Mouse (Mus musculus): ENCODE measurements at regions not wholly inside any gene's neighbourhood (a gene's known extent, or its start where the extent isn't known, plus 50 kb on each side); places are given as distances from the start of the nearest gene placed in this dataset.
A peak's percentile ranks its signal among the peaks of the same experiment; 100 is the strongest.

GRCm38 (mm10) chr15:63397485-63397884 is 447.5 kb downstream of the Gsdmc2 start:
- Histone ChIP-seq H3K36me3 (ENCODE audit: control insufficient read depth, insufficient read depth, low read length) (no peaks in the 10 kb centered on the region), H3K9ac (ENCODE audit: low read depth, low read length) (no peak overlapping the region), H3K4me2 (ENCODE audit: low read length) (no peak overlapping the region), H3K27ac (ENCODE audit: low read depth, low read length) (no peak overlapping the region), H3K4me1 (ENCODE audit: control insufficient read depth, insufficient read depth, low read depth, low read length) (no peaks in the 10 kb centered on the region), H3K9me3 (ENCODE audit: control insufficient read depth, low read length) (no peaks in the 10 kb centered on the region), H3K4me3 (ENCODE audit: low read length) (no peak overlapping the region), H3K27me3 (replicated peaks; ENCODE audit: control insufficient read depth, insufficient read depth, low read length) (no peaks in the 10 kb centered on the region)
- 94% methylated on average over 3 of the region's 3 CpGs for WGBS
- no peak for ATAC-seq

- 89% methylated on average over 2 of the region's 2 CpGs for WGBS
Observed at GRCm38 (mm10) chr15:63377258-63377657, 467.7 kb downstream of the Gsdmc2 start.

DNA sequence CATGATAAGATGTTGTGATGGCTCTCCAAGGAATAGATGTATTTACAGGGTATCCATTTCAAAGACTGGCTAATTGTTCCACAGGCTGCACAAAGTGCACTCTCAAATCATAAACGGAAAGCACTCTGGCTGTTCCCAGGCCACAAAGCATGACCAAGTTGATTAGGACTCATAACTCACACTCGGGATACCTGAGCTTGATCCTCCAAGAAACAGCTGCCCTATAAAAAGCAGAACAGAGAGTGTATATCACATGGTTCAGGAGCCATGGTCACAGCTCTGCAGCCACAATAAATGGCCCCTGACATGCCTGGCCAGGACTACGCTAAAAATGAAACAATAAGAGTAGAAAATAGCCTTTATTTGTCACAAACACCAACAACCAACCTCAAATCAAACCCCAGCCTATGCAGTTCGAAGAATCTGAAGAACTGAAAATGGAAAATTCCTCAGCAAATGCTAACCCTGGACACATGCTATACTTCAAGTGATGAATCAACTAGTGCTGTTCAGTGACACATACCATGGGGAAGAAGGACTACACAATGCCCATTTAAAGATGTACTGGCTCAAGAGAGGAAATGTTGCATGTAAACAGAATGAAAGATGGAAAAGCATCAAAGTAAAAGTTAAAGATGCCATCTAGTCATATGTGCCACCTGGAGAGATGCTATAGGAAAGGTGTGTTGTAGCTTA is 473.5 kb downstream of the Gsdmc2 start:
- H3K27ac ChIP-seq (ENCODE audit: low read depth, low read length), result no peak overlapping the region
- no peak overlapping the region for H3K9ac ChIP-seq (ENCODE audit: low read depth, low read length)
- no peaks in the 10 kb centered on the region for H3K27me3 ChIP-seq (replicated peaks; ENCODE audit: control insufficient read depth, insufficient read depth, low read length)
- H3K36me3 ChIP-seq (ENCODE audit: control insufficient read depth, insufficient read depth, low read length), result no peaks in the 10 kb centered on the region
- H3K4me1 ChIP-seq (ENCODE audit: control insufficient read depth, insufficient read depth, low read depth, low read length), result no peaks in the 10 kb centered on the region
- WGBS, result 78% methylated on average over 4 of the region's 4 CpGs
- H3K4me2 ChIP-seq (ENCODE audit: low read length), result no peak overlapping the region
- no peak for ATAC-seq
- no peak overlapping the region for H3K4me3 ChIP-seq (ENCODE audit: low read length)
- no peaks in the 10 kb centered on the region for H3K9me3 ChIP-seq (ENCODE audit: control insufficient read depth, low read length)

More at GRCm38 (mm10) chr15:63377258-63377657, 467.7 kb downstream of the Gsdmc2 start:
- Histone ChIP-seq H3K9me3 (ENCODE audit: control insufficient read depth, low read length) (no peaks in the 10 kb centered on the region), H3K4me1 (ENCODE audit: control insufficient read depth, insufficient read depth, low read depth, low read length) (no peaks in the 10 kb centered on the region), H3K36me3 (ENCODE audit: control insufficient read depth, insufficient read depth, low read length) (no peaks in the 10 kb centered on the region), H3K4me3 (ENCODE audit: low read length) (no peak overlapping the region), H3K9ac (ENCODE audit: low read depth, low read length) (no peak overlapping the region), H3K4me2 (ENCODE audit: low read length) (no peak overlapping the region), H3K27ac (ENCODE audit: low read depth, low read length) (no peak overlapping the region), H3K27me3 (replicated peaks; ENCODE audit: control insufficient read depth, insufficient read depth, low read length) (no peaks in the 10 kb centered on the region)
- no peak for ATAC-seq

- Histone ChIP-seq H3K36me3 (ENCODE audit: control insufficient read depth, insufficient read depth, low read length) (no peaks in the 10 kb centered on the region), H3K27ac (ENCODE audit: low read depth, low read length) (no peak overlapping the region), H3K4me3 (ENCODE audit: low read length) (no peak overlapping the region), H3K9me3 (ENCODE audit: control insufficient read depth, low read length) (no peaks in the 10 kb centered on the region), H3K27me3 (replicated peaks; ENCODE audit: control insufficient read depth, insufficient read depth, low read length) (no peaks in the 10 kb centered on the region), H3K4me1 (ENCODE audit: control insufficient read depth, insufficient read depth, low read depth, low read length) (no peaks in the 10 kb centered on the region), H3K9ac (ENCODE audit: low read depth, low read length) (no peak overlapping the region), H3K4me2 (ENCODE audit: low read length) (no peak overlapping the region)
- no peak for ATAC-seq
- 95% methylated on average over 1 of the region's 1 CpGs for WGBS
Observed at GRCm38 (mm10) chr15:63364473-63364872, 480.5 kb downstream of the Gsdmc2 start.

DNA sequence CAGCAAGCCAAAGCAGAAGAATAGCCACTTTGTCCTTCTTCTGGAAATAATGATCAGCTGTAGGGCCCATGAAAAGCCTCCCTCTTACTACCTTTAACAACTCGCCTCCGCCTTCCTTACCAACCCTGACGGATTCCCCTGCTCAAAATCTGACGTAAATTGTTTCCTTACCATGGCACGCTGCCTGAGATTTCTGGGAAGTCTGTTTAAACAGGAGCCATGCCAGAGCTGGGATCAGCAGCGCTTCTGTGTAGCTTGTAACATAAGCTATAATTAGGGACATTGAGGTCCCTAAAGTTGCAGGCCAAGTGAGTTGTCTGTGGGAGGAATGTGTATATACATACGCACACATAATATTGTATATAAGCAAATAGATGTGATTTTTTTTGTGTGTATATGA is 484.6 kb downstream of the Gsdmc2 start:
- no peak overlapping the region for H3K9ac ChIP-seq (ENCODE audit: low read depth, low read length)
- no peak overlapping the region for H3K27ac ChIP-seq (ENCODE audit: low read depth, low read length)
- no peak overlapping the region for H3K4me3 ChIP-seq (ENCODE audit: low read length)
- H3K4me1 ChIP-seq (ENCODE audit: control insufficient read depth, insufficient read depth, low read depth, low read length), result no peaks in the 10 kb centered on the region
- H3K4me2 ChIP-seq (ENCODE audit: low read length), result no peak overlapping the region
- H3K36me3 ChIP-seq (ENCODE audit: control insufficient read depth, insufficient read depth, low read length), result no peaks in the 10 kb centered on the region
- 76% methylated on average over 7 of the region's 7 CpGs for WGBS
- ATAC-seq, result no peak
- no peaks in the 10 kb centered on the region for H3K9me3 ChIP-seq (ENCODE audit: control insufficient read depth, low read length)
- H3K27me3 ChIP-seq (replicated peaks; ENCODE audit: control insufficient read depth, insufficient read depth, low read length), result no peaks in the 10 kb centered on the region

- Histone ChIP-seq H3K4me1 (ENCODE audit: control insufficient read depth, insufficient read depth, low read depth, low read length) (no peaks in the 10 kb centered on the region), H3K9ac (ENCODE audit: low read depth, low read length) (no peak overlapping the region), H3K4me3 (ENCODE audit: low read length) (no peak overlapping the region), H3K27ac (ENCODE audit: low read depth, low read length) (no peak overlapping the region), H3K9me3 (ENCODE audit: control insufficient read depth, low read length) (no peaks in the 10 kb centered on the region), H3K27me3 (replicated peaks; ENCODE audit: control insufficient read depth, insufficient read depth, low read length) (no peaks in the 10 kb centered on the region), H3K4me2 (ENCODE audit: low read length) (no peak overlapping the region), H3K36me3 (ENCODE audit: control insufficient read depth, insufficient read depth, low read length) (no peaks in the 10 kb centered on the region)
- no peak for ATAC-seq
- whole genome bisulfite sequencing, result 80% methylated on average over 2 of the region's 2 CpGs
Observed at GRCm38 (mm10) chr15:63341730-63342129, 503.2 kb downstream of the Gsdmc2 start.

GRCm38 (mm10) chr15:63340322-63341060 is 504.5 kb downstream of the Gsdmc2 start:
- WGBS, result 38% methylated on average over 6 of the region's 6 CpGs
- no peak overlapping the region for H3K4me3 ChIP-seq (ENCODE audit: low read length)

DNA sequence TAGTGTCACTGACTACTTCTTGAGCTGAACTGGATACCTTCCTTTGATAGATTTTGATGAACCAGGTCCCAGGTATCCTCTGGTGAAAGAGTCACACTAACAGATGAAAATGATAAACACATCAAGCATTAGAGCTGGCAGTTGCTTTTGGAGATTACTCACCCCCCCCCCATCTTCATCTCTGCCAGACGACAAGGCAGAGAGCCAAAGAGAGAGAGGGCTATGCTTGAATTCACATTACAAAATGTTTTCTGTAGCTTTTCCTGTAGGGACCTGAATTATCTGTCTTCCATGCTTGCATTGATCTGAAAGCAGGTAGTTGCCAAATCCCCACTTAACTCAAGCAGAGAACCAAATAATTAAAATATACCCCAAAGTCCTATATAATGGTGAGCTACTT is 525.3 kb downstream of the Gsdmc2 start:
- Histone ChIP-seq H3K4me1 (ENCODE audit: control insufficient read depth, insufficient read depth, low read depth, low read length) (no peaks in the 10 kb centered on the region), H3K4me3 (ENCODE audit: low read length) (no peak overlapping the region), H3K36me3 (ENCODE audit: control insufficient read depth, insufficient read depth, low read length) (no peaks in the 10 kb centered on the region), H3K4me2 (ENCODE audit: low read length) (no peak overlapping the region), H3K9ac (ENCODE audit: low read depth, low read length) (no peak overlapping the region), H3K27me3 (replicated peaks; ENCODE audit: control insufficient read depth, insufficient read depth, low read length) (no peaks in the 10 kb centered on the region), H3K9me3 (ENCODE audit: control insufficient read depth, low read length) (no peaks in the 10 kb centered on the region), H3K27ac (ENCODE audit: low read depth, low read length) (no peak overlapping the region)
- WGBS, result 33% methylated on average over 1 of the region's 1 CpGs
- no peak for ATAC-seq

More at GRCm38 (mm10) chr15:63340322-63341060, 504.5 kb downstream of the Gsdmc2 start:
- H3K4me2 ChIP-seq (ENCODE audit: low read length), result no peak overlapping the region
- no peaks in the 10 kb centered on the region for H3K36me3 ChIP-seq (ENCODE audit: control insufficient read depth, insufficient read depth, low read length)
- no peaks in the 10 kb centered on the region for H3K9me3 ChIP-seq (ENCODE audit: control insufficient read depth, low read length)
- H3K9ac ChIP-seq (ENCODE audit: low read depth, low read length), result no peak overlapping the region
- no peak overlapping the region for H3K27ac ChIP-seq (ENCODE audit: low read depth, low read length)
- H3K27me3 ChIP-seq (replicated peaks; ENCODE audit: control insufficient read depth, insufficient read depth, low read length), result no peaks in the 10 kb centered on the region
- peak; percentile 72 for ATAC-seq
- no peaks in the 10 kb centered on the region for H3K4me1 ChIP-seq (ENCODE audit: control insufficient read depth, insufficient read depth, low read depth, low read length)

DNA sequence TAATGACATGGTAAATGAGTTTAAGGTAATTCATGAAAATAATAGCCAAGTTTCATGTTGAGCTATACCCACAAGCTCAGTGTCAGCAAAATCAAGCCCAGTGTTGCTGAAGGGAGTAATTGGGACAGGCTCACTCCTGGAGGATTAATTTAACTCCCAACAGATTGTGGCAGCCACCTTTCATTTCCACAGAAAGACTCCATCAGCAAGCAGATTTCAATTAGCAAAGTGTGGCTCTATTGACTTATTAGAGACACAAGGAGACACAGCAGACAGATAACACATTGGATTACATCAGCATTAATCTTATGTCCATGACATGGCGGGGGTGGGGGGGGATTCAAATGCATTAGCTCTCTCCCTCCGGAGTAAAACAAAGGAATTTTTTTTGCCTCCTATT is 534.6 kb downstream of the Gsdmc2 start:
- ATAC-seq, result no peak
- Histone ChIP-seq H3K4me2 (ENCODE audit: low read length) (no peak overlapping the region), H3K36me3 (ENCODE audit: control insufficient read depth, insufficient read depth, low read length) (no peaks in the 10 kb centered on the region), H3K27me3 (replicated peaks; ENCODE audit: control insufficient read depth, insufficient read depth, low read length) (no peaks in the 10 kb centered on the region), H3K4me3 (ENCODE audit: low read length) (no peak overlapping the region), H3K4me1 (ENCODE audit: control insufficient read depth, insufficient read depth, low read depth, low read length) (no peaks in the 10 kb centered on the region), H3K9ac (ENCODE audit: low read depth, low read length) (no peak overlapping the region), H3K27ac (ENCODE audit: low read depth, low read length) (no peak overlapping the region), H3K9me3 (ENCODE audit: control insufficient read depth, low read length) (no peaks in the 10 kb centered on the region)
- 65% methylated on average over 2 of the region's 2 CpGs for WGBS
